Mouse (Mus musculus): ENCODE data around the gene Appbp2. TPM values are rescaled to one million over a fixed set of nuclear protein-coding genes. Genes with fewer than 3 reads are reported as not detected.
A peak's percentile ranks its signal among the peaks of the same experiment; 100 is the strongest.

Appbp2 gene
- polyA plus RNA-seq, 1 experiment from 2014 or later, result 54.6 TPM

- Histone ChIP-seq H3K9me3 (no peaks in the 10 kb centered on the region), H3K4me1 (no peaks in the 10 kb centered on the region), H3K4me3 (replicated peaks) (no peak overlapping the region), H3K4me2 (no peak overlapping the region), H3K9ac (no peak overlapping the region), H3K27ac (no peak overlapping the region), H3K36me3 (replicated peaks) (no peaks in the 10 kb centered on the region), H3K27me3 (no peaks in the 10 kb centered on the region)
- no peak for ATAC-seq (ENCODE audit: low FRiP score)
- WGBS, result 90% methylated on average over 7 of the region's 7 CpGs
Observed at GRCm38 (mm10) chr11:85253641-85254040, 18.7 kb upstream of the Appbp2 start.

- no peak overlapping the region for H3K9ac ChIP-seq
- no peaks in the 10 kb centered on the region for H3K36me3 ChIP-seq (replicated peaks)
- H3K4me2 ChIP-seq, result no peak overlapping the region
- no peaks in the 10 kb centered on the region for H3K27me3 ChIP-seq
- no peaks in the 10 kb centered on the region for H3K4me1 ChIP-seq
- whole genome bisulfite sequencing, result 79% methylated on average over 5 of the region's 5 CpGs
- ATAC-seq (ENCODE audit: low FRiP score), result no peak
- H3K27ac ChIP-seq, result no peak overlapping the region
- H3K4me3 ChIP-seq (replicated peaks), result no peak overlapping the region
- no peaks in the 10 kb centered on the region for H3K9me3 ChIP-seq
Observed at GRCm38 (mm10) chr11:85253006-85253405, 18.1 kb upstream of the Appbp2 start.

- no peaks in the 10 kb centered on the region for H3K36me3 ChIP-seq (replicated peaks)
- no peak overlapping the region for H3K9ac ChIP-seq
- H3K9me3 ChIP-seq, result no peaks in the 10 kb centered on the region
- ATAC-seq (ENCODE audit: low FRiP score), result no peak
- H3K27ac ChIP-seq, result no peak overlapping the region
- no peaks in the 10 kb centered on the region for H3K4me1 ChIP-seq
- no peak overlapping the region for H3K4me3 ChIP-seq (replicated peaks)
- no peaks in the 10 kb centered on the region for H3K27me3 ChIP-seq
- H3K4me2 ChIP-seq, result no peak overlapping the region
- 86% methylated on average over 5 of the region's 5 CpGs for WGBS
Observed at GRCm38 (mm10) chr11:85251955-85252354, 17.0 kb upstream of the Appbp2 start.

GRCm38 (mm10) chr11:85250467-85250866 is 15.5 kb upstream of the Appbp2 start:
- H3K4me1 ChIP-seq, result no peaks in the 10 kb centered on the region
- H3K27ac ChIP-seq, result no peak overlapping the region
- 74% methylated on average over 3 of the region's 3 CpGs for WGBS

GRCm38 (mm10) chr11:85249338-85249737 is 14.4 kb upstream of the Appbp2 start:
- H3K4me1 ChIP-seq, result no peaks in the 10 kb centered on the region
- no peak overlapping the region for H3K4me2 ChIP-seq
- no peak overlapping the region for H3K9ac ChIP-seq
- H3K36me3 ChIP-seq (replicated peaks), result no peaks in the 10 kb centered on the region
- no peak overlapping the region for H3K27ac ChIP-seq
- H3K9me3 ChIP-seq, result no peaks in the 10 kb centered on the region
- no peak overlapping the region for H3K4me3 ChIP-seq (replicated peaks)
- 74% methylated on average over 3 of the region's 3 CpGs for WGBS
- no peak for ATAC-seq (ENCODE audit: low FRiP score)
- H3K27me3 ChIP-seq, result no peaks in the 10 kb centered on the region

More at GRCm38 (mm10) chr11:85250467-85250866, 15.5 kb upstream of the Appbp2 start:
- Histone ChIP-seq H3K9ac (no peak overlapping the region), H3K36me3 (replicated peaks) (no peaks in the 10 kb centered on the region), H3K4me2 (no peak overlapping the region), H3K4me3 (replicated peaks) (no peak overlapping the region), H3K27me3 (no peaks in the 10 kb centered on the region), H3K9me3 (no peaks in the 10 kb centered on the region)
- ATAC-seq (ENCODE audit: low FRiP score), result no peak

GRCm38 (mm10) chr11:85248151-85248550 is 13.2 kb upstream of the Appbp2 start:
- Histone ChIP-seq H3K4me2 (no peak overlapping the region), H3K36me3 (replicated peaks) (no peaks in the 10 kb centered on the region), H3K27ac (no peak overlapping the region), H3K9me3 (no peaks in the 10 kb centered on the region), H3K4me3 (replicated peaks) (no peak overlapping the region), H3K4me1 (no peaks in the 10 kb centered on the region), H3K27me3 (no peaks in the 10 kb centered on the region), H3K9ac (no peak overlapping the region)
- ATAC-seq (ENCODE audit: low FRiP score), result no peak
- WGBS, result 94% methylated on average over 2 of the region's 2 CpGs

- ATAC-seq (ENCODE audit: low FRiP score), result no peak
- WGBS, result 89% methylated on average over 8 of the region's 8 CpGs
- H3K27ac ChIP-seq, result no peak overlapping the region
Observed at GRCm38 (mm10) chr11:85241226-85241625, 6.3 kb upstream of the Appbp2 start.

GRCm38 (mm10) chr11:85240211-85240610 is 5.3 kb upstream of the Appbp2 start:
- H3K9me3 ChIP-seq, result no peaks in the 10 kb centered on the region
- no peak overlapping the region for H3K27ac ChIP-seq
- no peaks in the 10 kb centered on the region for H3K27me3 ChIP-seq
- H3K36me3 ChIP-seq (replicated peaks), result no peaks in the 10 kb centered on the region
- WGBS, result 91% methylated on average over 3 of the region's 3 CpGs
- H3K4me3 ChIP-seq (replicated peaks), result no peak overlapping the region
- H3K4me1 ChIP-seq, result peaks cover 4% of the 10 kb centered on the region; the same call in 1 of the 2 replicates
- no peak overlapping the region for H3K9ac ChIP-seq
- no peak for ATAC-seq (ENCODE audit: low FRiP score)
- H3K4me2 ChIP-seq, result no peak overlapping the region

More at GRCm38 (mm10) chr11:85241226-85241625, 6.3 kb upstream of the Appbp2 start:
- no peak overlapping the region for H3K9ac ChIP-seq
- no peaks in the 10 kb centered on the region for H3K4me1 ChIP-seq
- no peaks in the 10 kb centered on the region for H3K27me3 ChIP-seq
- no peaks in the 10 kb centered on the region for H3K36me3 ChIP-seq (replicated peaks)
- no peak overlapping the region for H3K4me3 ChIP-seq (replicated peaks)
- no peak overlapping the region for H3K4me2 ChIP-seq
- H3K9me3 ChIP-seq, result no peaks in the 10 kb centered on the region

GRCm38 (mm10) chr11:85234363-85234989 is 454 bp downstream of the Appbp2 start:
- under 1% methylated on average over 61 of the region's 70 CpGs for WGBS
- H3K27ac ChIP-seq, result peak overlapping the region; percentile 100
- peak; percentile 92 for ATAC-seq (ENCODE audit: low FRiP score)
- peak overlapping the region; percentile 88 for H3K9ac ChIP-seq
- no peaks in the 10 kb centered on the region for H3K27me3 ChIP-seq
- H3K9me3 ChIP-seq, result no peaks in the 10 kb centered on the region
- H3K4me2 ChIP-seq, result peak overlapping the region; percentile 80
- peaks cover 11% of the 10 kb centered on the region; the same call in 1 of the 2 replicates for H3K36me3 ChIP-seq (replicated peaks)
- peaks cover 16% of the 10 kb centered on the region for H3K4me1 ChIP-seq
- H3K4me3 ChIP-seq (replicated peaks), result peak overlapping the region; percentile 85

GRCm38 (mm10) chr11:85233676-85234210 is 1.2 kb downstream of the Appbp2 start:
- Histone ChIP-seq H3K4me2 (peak overlapping the region; percentile 80), H3K9me3 (no peaks in the 10 kb centered on the region), H3K36me3 (replicated peaks) (peaks cover 11% of the 10 kb centered on the region; the same call in 1 of the 2 replicates), H3K9ac (peak overlapping the region; percentile 88), H3K27me3 (no peaks in the 10 kb centered on the region), H3K4me3 (replicated peaks) (peak overlapping the region; percentile 85), H3K27ac (peak overlapping the region; percentile 100), H3K4me1 (peaks cover 16% of the 10 kb centered on the region)
- ATAC-seq (ENCODE audit: low FRiP score), result no peak
- WGBS, result 14% methylated on average over 9 of the region's 9 CpGs

GRCm38 (mm10) chr11:85223248-85223647 is 11.7 kb downstream of the Appbp2 start:
- H3K4me2 ChIP-seq, result no peak overlapping the region
- no peak for ATAC-seq (ENCODE audit: low FRiP score)
- H3K4me1 ChIP-seq, result no peaks in the 10 kb centered on the region
- no peak overlapping the region for H3K9ac ChIP-seq
- no peaks in the 10 kb centered on the region for H3K9me3 ChIP-seq
- H3K27ac ChIP-seq, result no peak overlapping the region
- WGBS, result 94% methylated on average over 3 of the region's 3 CpGs
- H3K27me3 ChIP-seq, result no peaks in the 10 kb centered on the region
- H3K36me3 ChIP-seq (replicated peaks), result peaks cover 19% of the 10 kb centered on the region
- H3K4me3 ChIP-seq (replicated peaks), result no peak overlapping the region

GRCm38 (mm10) chr11:85222561-85222960 is 12.4 kb downstream of the Appbp2 start:
- Histone ChIP-seq H3K4me3 (replicated peaks) (no peak overlapping the region), H3K4me1 (no peaks in the 10 kb centered on the region), H3K9ac (no peak overlapping the region), H3K36me3 (replicated peaks) (peaks cover 19% of the 10 kb centered on the region), H3K27ac (no peak overlapping the region), H3K9me3 (no peaks in the 10 kb centered on the region), H3K4me2 (no peak overlapping the region), H3K27me3 (no peaks in the 10 kb centered on the region)
- ATAC-seq (ENCODE audit: low FRiP score), result no peak
- WGBS, result 100% methylated on average over 6 of the region's 6 CpGs

- H3K4me3 ChIP-seq (replicated peaks), result no peak overlapping the region
- no peak overlapping the region for H3K27ac ChIP-seq
- peaks cover 20% of the 10 kb centered on the region for H3K36me3 ChIP-seq (replicated peaks)
- no peaks in the 10 kb centered on the region for H3K4me1 ChIP-seq
- no peak for ATAC-seq (ENCODE audit: low FRiP score)
- no peaks in the 10 kb centered on the region for H3K9me3 ChIP-seq
- H3K9ac ChIP-seq, result no peak overlapping the region
- WGBS, result 94% methylated on average over 3 of the region's 3 CpGs
- no peaks in the 10 kb centered on the region for H3K27me3 ChIP-seq
- no peak overlapping the region for H3K4me2 ChIP-seq
Observed at GRCm38 (mm10) chr11:85219014-85219413, 15.9 kb downstream of the Appbp2 start.

Data from forebrain, embryonic 12.5 days (tissue).